Mouse (Mus musculus): ENCODE measurements around the gene Fam114a1. TPM values are rescaled to one million over a fixed set of nuclear protein-coding genes. Genes with fewer than 3 reads are reported as not detected.

Gene Fam114a1
- polyA plus RNA-seq, 1 experiment from 2014 or later: 12.9 TPM

GRCm38 (mm10) chr5:65078081-65078480, 108.2 kb downstream of the Fam114a1 start:
- WGBS (ENCODE audit: insufficient replicate concordance): 75% methylated on average over 4 of the region's 4 CpGs
- no peaks in the 10 kb centered on the region for H3K4me1 ChIP-seq (ENCODE audit: control insufficient read depth, low read depth, low read length)
- no peak overlapping the region for H3K27ac ChIP-seq (ENCODE audit: low read length)
- no peaks in the 10 kb centered on the region for H3K9me3 ChIP-seq (replicated peaks; ENCODE audit: control insufficient read depth, low read length)
- no peak overlapping the region for H3K4me2 ChIP-seq (ENCODE audit: low read depth, low read length)
- no peaks in the 10 kb centered on the region for H3K36me3 ChIP-seq (ENCODE audit: control insufficient read depth, insufficient read depth)
- no peak for ATAC-seq (ENCODE audit: low read depth)
- H3K9ac ChIP-seq (ENCODE audit: low read depth, low read length): no peak overlapping the region
- H3K4me3 ChIP-seq (ENCODE audit: low read depth, low read length): no peak overlapping the region
- no peaks in the 10 kb centered on the region for H3K27me3 ChIP-seq (ENCODE audit: control insufficient read depth, insufficient read depth, low read depth, low read length)

- 59% methylated on average over 9 of the region's 9 CpGs for WGBS (ENCODE audit: insufficient replicate concordance)
- H3K9ac ChIP-seq (ENCODE audit: low read depth, low read length): no peak overlapping the region
- H3K9me3 ChIP-seq (replicated peaks; ENCODE audit: control insufficient read depth, low read length): no peaks in the 10 kb centered on the region
- H3K4me3 ChIP-seq (ENCODE audit: low read depth, low read length): no peak overlapping the region
- H3K4me1 ChIP-seq (ENCODE audit: control insufficient read depth, low read depth, low read length): no peaks in the 10 kb centered on the region
- H3K27ac ChIP-seq (ENCODE audit: low read length): no peak overlapping the region
- no peak for ATAC-seq (ENCODE audit: low read depth)
- H3K36me3 ChIP-seq (ENCODE audit: control insufficient read depth, insufficient read depth): no peaks in the 10 kb centered on the region
- no peak overlapping the region for H3K4me2 ChIP-seq (ENCODE audit: low read depth, low read length)
- H3K27me3 ChIP-seq (ENCODE audit: control insufficient read depth, insufficient read depth, low read depth, low read length): no peaks in the 10 kb centered on the region
These were observed 110.0 kb downstream of the Fam114a1 start for GRCm38 (mm10) chr5:65079881-65080280.

GRCm38 (mm10) chr5:65081836-65082235, 112.0 kb downstream of the Fam114a1 start:
- H3K4me1 ChIP-seq (ENCODE audit: control insufficient read depth, low read depth, low read length): no peaks in the 10 kb centered on the region
- no peak overlapping the region for H3K9ac ChIP-seq (ENCODE audit: low read depth, low read length)
- no peak overlapping the region for H3K4me3 ChIP-seq (ENCODE audit: low read depth, low read length)
- no peaks in the 10 kb centered on the region for H3K9me3 ChIP-seq (replicated peaks; ENCODE audit: control insufficient read depth, low read length)
- no peak overlapping the region for H3K4me2 ChIP-seq (ENCODE audit: low read depth, low read length)
- H3K27me3 ChIP-seq (ENCODE audit: control insufficient read depth, insufficient read depth, low read depth, low read length): no peaks in the 10 kb centered on the region
- ATAC-seq (ENCODE audit: low read depth): no peak
- no peaks in the 10 kb centered on the region for H3K36me3 ChIP-seq (ENCODE audit: control insufficient read depth, insufficient read depth)
- no peak overlapping the region for H3K27ac ChIP-seq (ENCODE audit: low read length)
- 61% methylated on average over 4 of the region's 4 CpGs for WGBS (ENCODE audit: insufficient replicate concordance)

GRCm38 (mm10) chr5:65086522-65086921, 116.7 kb downstream of the Fam114a1 start:
- Histone ChIP-seq H3K9ac (ENCODE audit: low read depth, low read length) (no peak overlapping the region), H3K27ac (ENCODE audit: low read length) (no peak overlapping the region), H3K4me2 (ENCODE audit: low read depth, low read length) (no peak overlapping the region), H3K4me3 (ENCODE audit: low read depth, low read length) (no peak overlapping the region), H3K4me1 (ENCODE audit: control insufficient read depth, low read depth, low read length) (no peaks in the 10 kb centered on the region), H3K9me3 (replicated peaks; ENCODE audit: control insufficient read depth, low read length) (no peaks in the 10 kb centered on the region), H3K27me3 (ENCODE audit: control insufficient read depth, insufficient read depth, low read depth, low read length) (no peaks in the 10 kb centered on the region), H3K36me3 (ENCODE audit: control insufficient read depth, insufficient read depth) (no peaks in the 10 kb centered on the region)
- no peak for ATAC-seq (ENCODE audit: low read depth)
- WGBS (ENCODE audit: insufficient replicate concordance): 63% methylated on average over 6 of the region's 6 CpGs

- Histone ChIP-seq H3K4me2 (ENCODE audit: low read depth, low read length) (no peak overlapping the region), H3K36me3 (ENCODE audit: control insufficient read depth, insufficient read depth) (no peaks in the 10 kb centered on the region), H3K9ac (ENCODE audit: low read depth, low read length) (no peak overlapping the region), H3K27me3 (ENCODE audit: control insufficient read depth, insufficient read depth, low read depth, low read length) (no peaks in the 10 kb centered on the region), H3K4me1 (ENCODE audit: control insufficient read depth, low read depth, low read length) (no peaks in the 10 kb centered on the region; the same call in 1 of the 2 replicates), H3K27ac (ENCODE audit: low read length) (no peak overlapping the region), H3K9me3 (replicated peaks; ENCODE audit: control insufficient read depth, low read length) (no peaks in the 10 kb centered on the region), H3K4me3 (ENCODE audit: low read depth, low read length) (no peak overlapping the region)
- ATAC-seq (ENCODE audit: low read depth): no peak
- 56% methylated on average over 3 of the region's 3 CpGs for WGBS (ENCODE audit: insufficient replicate concordance)
These were observed 119.8 kb downstream of the Fam114a1 start for GRCm38 (mm10) chr5:65089707-65090106.

- no peak overlapping the region for H3K27ac ChIP-seq (ENCODE audit: low read length)
- no peaks in the 10 kb centered on the region for H3K9me3 ChIP-seq (replicated peaks; ENCODE audit: control insufficient read depth, low read length)
- H3K4me3 ChIP-seq (ENCODE audit: low read depth, low read length): 0 out of 2 replicates have a peak overlapping the region, but pooled peaks have one; percentile 20
- no peak overlapping the region for H3K4me2 ChIP-seq (ENCODE audit: low read depth, low read length)
- no peak overlapping the region for H3K9ac ChIP-seq (ENCODE audit: low read depth, low read length)
- no peaks in the 10 kb centered on the region; the same call in 1 of the 2 replicates for H3K4me1 ChIP-seq (ENCODE audit: control insufficient read depth, low read depth, low read length)
- WGBS (ENCODE audit: insufficient replicate concordance): 20% methylated on average over 11 of the region's 11 CpGs
- H3K36me3 ChIP-seq (ENCODE audit: control insufficient read depth, insufficient read depth): no peaks in the 10 kb centered on the region
- ATAC-seq (ENCODE audit: low read depth): no peak
- H3K27me3 ChIP-seq (ENCODE audit: control insufficient read depth, insufficient read depth, low read depth, low read length): no peaks in the 10 kb centered on the region
These were observed 121.5 kb downstream of the Fam114a1 start for GRCm38 (mm10) chr5:65091184-65091858.

MicroRNAs encoded within 50 kb of the gene (microRNA counts, 519-probe panel; counts per million panel counts)
- microRNA mmu-miR-574-3p (2,504 counts per million, percentile 65 among the panel's probes with 10 or more counts), microRNA mmu-miR-574-5p (2,193 counts per million, percentile 38 among the panel's probes with 10 or more counts)

Small RNAs within 50 kb of the gene (microRNA-seq; reads per million reads assigned to microRNA genes)
- 151 reads per million, percentile 57 among the genes with 10 or more reads in this experiment for gene Mir574

Other genes with a start within 250 kb of the Fam114a1 start
- gene Klf3, start 166.7 kb upstream of the Fam114a1 start, polyA plus RNA-seq (2015; fragmentation: Nextera tagmentation; extraction: Ambion mirVana): 77.7 and 88.9 TPM in 2 replicates
- 0.86 and 1.5 TPM in 2 replicates for gene Tlr1, start 36.5 kb upstream of the Fam114a1 start, polyA plus RNA-seq (2015; fragmentation: Nextera tagmentation; extraction: Ambion mirVana)
- gene Tlr6, start 10.0 kb upstream of the Fam114a1 start, polyA plus RNA-seq (2015; fragmentation: Nextera tagmentation; extraction: Ambion mirVana): 0.42 and 0.89 TPM in 2 replicates
- 0.64 and 0.72 TPM in 2 replicates for gene Tmem156, start 122.1 kb downstream of the Fam114a1 start, polyA plus RNA-seq (2015; fragmentation: Nextera tagmentation; extraction: Ambion mirVana)
- gene Klhl5, start 137.5 kb downstream of the Fam114a1 start, polyA plus RNA-seq (2015; fragmentation: Nextera tagmentation; extraction: Ambion mirVana): 2.5 and 3.5 TPM in 2 replicates
- 0.59 and 1.2 TPM in 2 replicates for gene Wdr19, start 229.6 kb downstream of the Fam114a1 start, polyA plus RNA-seq (2015; fragmentation: Nextera tagmentation; extraction: Ambion mirVana)